Mouse (Mus musculus) yolk sac, embryonic 10.5 days (tissue): ENCODE data around the gene Bcl2.

Experiments used
- DNase-seq: peaks from one replicate; pipeline ENCODE4 v3.0.0-alpha.2; 2017; ENCODE audit warnings: low spot score

Bcl2 gene

GRCm38 (mm10) chr1:106585349-106585748 is 128.7 kb downstream of the Bcl2 start:
- no peak for DNase-seq

- no peak for DNase-seq
These were observed 129.2 kb downstream of the Bcl2 start for GRCm38 (mm10) chr1:106584824-106585223.

- no peak for DNase-seq
These were observed 129.8 kb downstream of the Bcl2 start for GRCm38 (mm10) chr1:106584273-106584672.

GRCm38 (mm10) chr1:106583245-106584241 is 130.5 kb downstream of the Bcl2 start:
- no peak for DNase-seq

- DNase-seq: no peak
These were observed 131.3 kb downstream of the Bcl2 start for GRCm38 (mm10) chr1:106582810-106583209.

- no peak for DNase-seq
These were observed 132.3 kb downstream of the Bcl2 start for GRCm38 (mm10) chr1:106581812-106582211.

- no peak for DNase-seq
These were observed 134.3 kb downstream of the Bcl2 start for GRCm38 (mm10) chr1:106579768-106580167.

GRCm38 (mm10) chr1:106572506-106572905 is 141.6 kb downstream of the Bcl2 start:
- DNase-seq: no peak

- DNase-seq: no peak
These were observed 143.2 kb downstream of the Bcl2 start for GRCm38 (mm10) chr1:106570870-106571269.

- DNase-seq: no peak
These were observed 143.7 kb downstream of the Bcl2 start for GRCm38 (mm10) chr1:106570366-106570765.

- DNase-seq: no peak
These were observed 144.4 kb downstream of the Bcl2 start for GRCm38 (mm10) chr1:106569674-106570073.

GRCm38 (mm10) chr1:106568868-106569267 is 145.2 kb downstream of the Bcl2 start:
- DNase-seq: no peak

- DNase-seq: no peak
These were observed 146.6 kb downstream of the Bcl2 start for GRCm38 (mm10) chr1:106567506-106567905.

GRCm38 (mm10) chr1:106566120-106567086 is 147.7 kb downstream of the Bcl2 start:
- DNase-seq: no peak

- no peak for DNase-seq
These were observed 148.8 kb downstream of the Bcl2 start for GRCm38 (mm10) chr1:106565238-106565637.

- DNase-seq: no peak
These were observed 149.6 kb downstream of the Bcl2 start for GRCm38 (mm10) chr1:106564436-106564835.

- no peak for DNase-seq
These were observed 151.3 kb downstream of the Bcl2 start for GRCm38 (mm10) chr1:106562751-106563150.

GRCm38 (mm10) chr1:106561085-106561760 is 152.9 kb downstream of the Bcl2 start:
- DNase-seq: no peak

GRCm38 (mm10) chr1:106560105-106560504 is 154.0 kb downstream of the Bcl2 start:
- DNase-seq: no peak

- DNase-seq: no peak
These were observed 154.9 kb downstream of the Bcl2 start for GRCm38 (mm10) chr1:106559116-106559605.

- no peak for DNase-seq
These were observed 158.4 kb downstream of the Bcl2 start for GRCm38 (mm10) chr1:106555498-106556168.
